Mouse (Mus musculus) heart, adult 9 months (tissue): ENCODE results near the gene Dppa5a.
"Not testable (repeated sequence)": the region's sequence is repeated elsewhere in the genome, so short reads cannot be mapped to it uniquely, and the experiment has no call there.

ENCODE experiments used
- DNase-seq, 2 experiments: peaks; one replicate each; pipeline ENCODE4 v3.0.0; 2022; ENCODE audit warnings: low spot score in 2 of 2

Gene Dppa5a

DNA sequence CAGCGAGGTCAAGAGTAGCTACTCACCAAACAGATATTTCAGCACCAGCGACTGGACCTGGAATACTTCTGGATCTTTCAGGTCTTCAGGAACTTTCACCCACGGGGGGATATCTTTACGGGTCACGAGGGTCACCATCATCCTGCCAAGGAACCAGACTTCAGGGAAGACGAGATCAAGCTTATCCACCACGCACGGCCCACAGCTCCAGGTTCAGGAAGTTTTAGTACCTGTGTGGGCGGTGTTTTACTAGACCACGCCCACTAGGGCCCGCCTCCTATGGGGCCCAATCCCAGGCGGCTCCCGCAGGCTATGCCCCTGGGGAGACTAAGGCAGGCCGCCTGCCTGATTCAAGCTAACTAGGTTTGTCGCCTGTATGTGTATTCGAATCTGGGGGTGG is at the start of gene Dppa5a:
Gene Dppa5a (minus strand): TSS at position 219 of the 400 bp plus-strand sequence.
- not testable (repeated sequence) for DNase-seq

- DNase-seq, result no peak
These were observed 33.6 kb upstream of the Dppa5a start for GRCm38 (mm10) chr9:78401596-78401995.

- no peak for DNase-seq
These were observed 32.6 kb upstream of the Dppa5a start for GRCm38 (mm10) chr9:78400570-78400969.

- no peak for DNase-seq
These were observed 28.5 kb upstream of the Dppa5a start for GRCm38 (mm10) chr9:78396517-78396916.

DNA sequence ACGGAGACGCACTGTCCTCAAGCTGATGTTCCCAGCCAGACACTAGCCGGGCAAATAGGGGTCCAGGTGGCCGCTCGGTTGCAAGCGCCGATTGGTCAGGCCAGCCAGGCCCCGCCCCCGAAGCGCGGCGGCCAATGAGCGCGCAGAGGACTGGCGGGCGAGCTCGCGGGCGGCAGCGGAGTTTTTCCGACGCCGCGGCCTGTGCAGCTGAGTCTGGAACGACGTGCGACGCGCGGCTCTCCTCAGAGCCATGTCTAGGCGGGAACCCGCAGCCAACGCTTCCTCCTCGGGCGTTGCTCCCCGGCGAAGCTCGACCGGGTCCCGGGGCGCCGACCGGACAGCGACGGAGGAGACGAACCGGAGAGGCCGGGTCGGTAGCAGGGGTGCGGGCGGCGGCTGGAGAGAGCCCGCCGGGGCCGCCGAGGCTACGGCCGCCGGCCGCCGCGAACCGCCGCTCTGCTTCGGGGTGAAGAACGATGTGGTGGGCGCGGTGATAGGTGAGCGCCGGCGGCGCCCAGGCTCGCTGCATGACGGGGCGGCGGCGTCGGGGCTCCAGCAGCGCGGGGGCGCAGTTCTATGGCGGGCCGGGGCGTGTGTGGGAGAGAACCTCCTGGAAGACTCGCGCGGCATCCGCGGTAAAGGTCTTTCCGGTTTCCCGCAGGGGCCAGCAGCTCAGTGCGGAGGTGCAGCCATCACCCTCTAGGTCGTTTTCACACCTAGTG is 27.8 kb upstream of the Dppa5a start, which contains the start of gene Ddx43:
Gene Ddx43 (plus strand): TSS at position 148 of the 722 bp plus-strand sequence.
- peak; percentile 2 to 3 for DNase-seq

DNA sequence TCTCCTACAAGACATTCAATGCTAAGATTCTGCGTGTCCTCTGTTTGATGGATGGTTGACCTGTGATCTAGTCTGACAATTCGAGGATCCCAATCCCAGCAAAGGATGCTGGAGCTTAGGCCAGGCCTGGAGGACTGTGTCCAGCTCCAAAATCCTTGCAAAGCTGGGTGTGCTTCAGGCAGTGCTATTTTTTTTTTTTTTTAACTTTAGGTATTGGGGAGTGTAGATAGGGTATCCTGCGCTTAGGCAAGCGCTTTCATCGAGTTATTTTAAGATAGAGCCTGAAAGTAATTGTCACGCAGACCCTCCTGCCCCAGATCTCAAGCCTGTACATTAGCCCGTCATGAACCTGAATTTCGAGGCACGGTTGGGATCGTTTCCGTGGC is 27.3 kb upstream of the Dppa5a start:
- DNase-seq, result no peak

- DNase-seq, result no peak
These were observed 26.6 kb upstream of the Dppa5a start for GRCm38 (mm10) chr9:78394602-78395001.

DNA sequence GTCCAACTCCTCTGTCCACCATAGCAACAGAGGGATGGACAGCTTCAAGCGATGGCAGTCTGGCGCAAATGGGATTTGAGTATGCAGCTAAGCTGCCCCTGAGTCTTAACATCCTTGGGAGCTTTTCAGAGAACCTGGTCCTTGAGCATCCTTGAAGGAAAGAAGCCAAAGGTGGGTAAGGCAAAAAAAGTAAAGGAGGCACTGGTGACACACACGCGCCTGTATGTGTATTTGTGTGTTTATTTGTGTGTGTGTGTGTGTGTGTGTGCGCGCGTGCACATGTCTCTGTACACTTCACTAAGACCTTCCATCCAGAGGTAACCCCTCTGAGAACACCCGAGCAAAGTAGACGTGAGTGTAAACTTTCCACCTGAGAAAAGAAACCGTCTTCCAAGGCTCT is 25.8 kb upstream of the Dppa5a start:
- DNase-seq, result no peak

- DNase-seq, result no peak
These were observed 22.0 kb upstream of the Dppa5a start for GRCm38 (mm10) chr9:78389981-78390380.

- no peak for DNase-seq
These were observed 19.0 kb upstream of the Dppa5a start for GRCm38 (mm10) chr9:78386947-78387346.

DNA sequence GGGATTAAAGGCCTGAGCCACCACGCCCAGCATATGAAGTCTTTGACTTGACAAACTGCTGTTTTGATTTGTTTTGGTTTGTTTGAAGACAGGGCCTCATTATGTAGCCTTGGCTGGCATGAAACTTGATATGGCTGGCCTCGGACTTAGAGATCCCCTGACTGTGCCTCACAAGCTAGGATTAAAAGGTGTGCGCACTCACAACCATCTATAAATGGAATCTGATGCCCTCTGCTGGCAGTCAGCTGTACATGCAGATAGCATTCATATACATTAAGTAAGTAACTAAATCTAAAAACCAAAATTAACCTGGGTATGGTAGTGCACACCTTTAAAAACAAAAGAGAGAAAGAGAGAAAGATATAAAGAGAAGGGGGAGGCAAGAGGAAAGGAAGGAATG is 17.9 kb upstream of the Dppa5a start:
- DNase-seq, result no peak

DNA sequence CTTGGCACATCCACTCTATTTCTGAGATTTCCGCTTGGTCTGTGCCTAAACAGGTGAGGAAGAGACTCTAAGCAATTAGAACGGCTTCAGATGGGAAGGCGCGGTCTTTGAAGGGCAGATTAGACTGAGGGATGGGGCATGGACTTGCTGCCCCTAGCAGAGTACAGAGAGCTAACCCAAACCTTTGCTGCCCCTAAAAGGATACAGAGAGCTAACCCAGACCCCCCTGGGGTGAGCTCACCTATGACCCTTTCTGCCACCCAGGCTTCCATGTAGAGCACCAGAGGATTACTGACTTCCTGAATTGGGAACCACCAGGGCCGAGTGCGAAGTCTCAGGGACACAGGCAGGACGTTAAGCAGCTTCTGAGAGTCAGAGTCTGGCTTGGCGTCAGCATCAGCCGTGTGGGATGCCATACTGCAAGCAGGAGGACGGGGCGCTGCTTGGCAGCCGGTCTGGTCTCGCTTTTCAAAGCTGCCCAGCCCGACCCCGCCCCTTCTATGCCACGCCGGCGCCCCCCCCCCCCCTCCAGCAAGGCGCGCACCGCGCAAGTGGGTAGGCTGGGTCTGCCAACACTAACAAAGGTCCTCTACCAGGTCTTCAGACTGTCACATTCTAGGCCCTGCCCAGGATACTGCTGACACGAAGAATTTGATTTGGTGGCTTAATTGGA is 10.3 kb upstream of the Dppa5a start, which contains the start of gene Ooep:
Gene Ooep (minus strand): TSS at position 613 of the 673 bp plus-strand sequence.
- no peak for DNase-seq

GRCm38 (mm10) chr9:78377546-78377945 is 9.6 kb upstream of the Dppa5a start:
- no peak for DNase-seq

DNA sequence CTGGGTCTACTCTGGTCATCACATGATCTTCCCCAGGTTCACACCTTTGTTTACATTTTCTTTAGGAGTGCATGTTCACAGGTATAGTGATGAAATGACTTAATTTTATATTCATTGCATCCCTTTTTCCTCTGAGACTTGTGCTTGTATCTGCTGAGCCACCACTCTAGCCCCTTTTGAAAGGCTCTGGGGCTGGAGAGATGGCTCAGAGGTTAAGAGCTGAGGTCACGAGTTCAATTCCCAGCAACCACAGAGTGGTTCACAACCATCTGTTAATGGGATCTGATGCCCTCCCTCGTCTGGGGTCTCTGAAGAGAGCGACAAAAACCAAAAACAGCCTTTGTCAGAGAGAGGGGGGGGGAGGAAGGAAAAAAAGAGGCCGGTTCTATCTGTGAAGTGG is 7.5 kb upstream of the Dppa5a start:
- DNase-seq, result no peak

DNA sequence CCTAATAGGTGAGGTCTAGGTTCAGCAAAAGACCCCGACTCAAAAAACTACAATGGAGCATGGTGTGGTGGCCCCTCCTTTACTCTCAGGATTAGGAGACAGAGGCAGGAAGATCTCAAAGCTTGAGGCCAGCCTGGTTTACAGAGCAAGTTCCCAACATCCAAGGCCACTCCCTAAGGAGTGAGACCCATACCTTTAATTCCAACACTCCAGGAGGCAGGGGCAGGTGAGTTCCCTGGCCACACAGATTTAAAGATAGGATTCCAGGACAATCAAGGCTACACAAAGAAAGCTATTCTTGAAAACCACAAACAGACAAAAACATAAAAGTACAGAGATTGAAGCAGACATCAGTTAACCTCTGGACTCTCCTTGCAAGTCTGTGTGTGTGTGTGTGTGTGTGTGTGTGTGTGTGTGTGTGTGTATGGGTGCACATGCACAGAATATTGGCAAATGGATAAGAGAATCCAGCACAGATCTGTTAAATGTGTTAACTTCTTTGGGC is 7.0 kb upstream of the Dppa5a start:
- no peak for DNase-seq

DNA sequence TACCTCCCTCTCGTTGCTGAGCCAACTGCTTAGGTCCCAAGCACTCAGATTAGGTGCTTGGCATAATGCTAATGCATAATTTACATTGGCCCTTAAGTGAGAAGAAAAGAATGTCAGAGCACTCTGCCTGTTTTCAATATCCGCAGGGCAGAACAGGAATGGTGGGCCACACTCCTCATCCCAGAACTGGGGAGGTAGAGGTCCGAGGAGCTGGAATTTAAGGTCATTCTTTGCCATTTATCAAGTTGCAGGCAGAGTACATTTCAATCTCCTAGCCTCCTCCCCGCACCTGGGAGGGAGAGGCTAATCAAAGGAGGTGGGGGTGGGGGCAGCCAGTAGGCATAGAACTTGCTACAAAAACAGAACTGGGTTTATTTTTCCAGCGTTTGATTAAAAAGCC is 6.4 kb upstream of the Dppa5a start:
- DNase-seq, result no peak

- DNase-seq, result no peak
These were observed 5.0 kb upstream of the Dppa5a start for GRCm38 (mm10) chr9:78372827-78373504.

DNA sequence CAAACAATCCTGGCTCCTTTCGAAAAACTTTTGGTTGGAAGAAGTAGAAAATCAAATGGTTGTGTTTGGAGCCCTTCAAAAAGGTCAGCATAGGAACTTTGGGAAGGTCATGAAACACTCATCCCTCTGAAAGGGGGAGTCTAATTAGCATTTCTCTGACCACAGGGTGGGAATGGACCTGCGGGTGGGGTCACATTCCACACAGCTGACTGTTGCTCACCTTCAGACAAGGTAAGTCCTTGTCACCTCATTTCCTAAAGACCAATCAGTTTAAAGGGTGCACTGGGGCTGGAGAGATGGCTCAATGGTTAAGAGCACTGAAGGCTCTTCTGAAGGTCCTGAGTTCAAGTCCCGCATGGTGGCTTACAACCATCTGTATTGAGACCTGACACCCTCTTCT is 3.5 kb upstream of the Dppa5a start:
- DNase-seq, result no peak

DNA sequence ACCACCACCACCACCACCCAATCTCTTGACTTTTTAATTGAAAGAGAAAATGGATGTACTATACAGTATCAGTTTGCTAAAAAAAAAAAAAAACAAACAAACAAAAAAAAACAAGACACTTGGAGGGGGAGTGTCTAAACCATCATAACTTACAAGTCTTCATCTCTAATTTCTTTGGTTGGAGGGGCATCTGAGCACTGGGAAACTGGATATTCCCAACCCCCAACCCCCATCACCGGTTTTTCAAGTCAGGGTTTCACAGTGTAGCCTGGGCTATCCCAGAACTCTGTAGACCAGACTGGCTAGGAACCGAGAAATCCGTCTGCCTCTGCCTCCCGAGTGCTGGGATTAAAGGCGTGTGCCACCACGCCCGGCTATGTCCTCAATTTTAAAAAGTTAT is 1.8 kb upstream of the Dppa5a start:
- no peak for DNase-seq

DNA sequence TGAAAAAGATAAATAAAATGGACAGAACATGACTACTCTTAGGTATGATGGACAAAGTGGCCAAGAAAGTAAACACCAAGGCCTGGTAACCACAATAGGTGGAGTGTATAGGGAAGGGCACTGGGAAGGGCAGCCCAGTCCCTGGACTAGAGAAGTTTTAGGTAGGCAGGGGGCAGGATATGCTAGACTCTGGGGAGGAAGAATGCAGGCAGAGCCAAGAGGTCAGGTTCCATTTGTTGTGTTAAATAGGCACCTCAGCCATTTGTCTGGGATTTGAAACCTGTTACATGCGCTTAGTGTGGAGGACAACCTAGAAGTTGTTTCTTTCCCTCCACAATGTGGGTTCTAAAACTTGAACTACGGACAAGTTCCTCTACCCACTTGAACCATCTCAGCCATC is 1.4 kb upstream of the Dppa5a start:
- no peak for DNase-seq

DNA sequence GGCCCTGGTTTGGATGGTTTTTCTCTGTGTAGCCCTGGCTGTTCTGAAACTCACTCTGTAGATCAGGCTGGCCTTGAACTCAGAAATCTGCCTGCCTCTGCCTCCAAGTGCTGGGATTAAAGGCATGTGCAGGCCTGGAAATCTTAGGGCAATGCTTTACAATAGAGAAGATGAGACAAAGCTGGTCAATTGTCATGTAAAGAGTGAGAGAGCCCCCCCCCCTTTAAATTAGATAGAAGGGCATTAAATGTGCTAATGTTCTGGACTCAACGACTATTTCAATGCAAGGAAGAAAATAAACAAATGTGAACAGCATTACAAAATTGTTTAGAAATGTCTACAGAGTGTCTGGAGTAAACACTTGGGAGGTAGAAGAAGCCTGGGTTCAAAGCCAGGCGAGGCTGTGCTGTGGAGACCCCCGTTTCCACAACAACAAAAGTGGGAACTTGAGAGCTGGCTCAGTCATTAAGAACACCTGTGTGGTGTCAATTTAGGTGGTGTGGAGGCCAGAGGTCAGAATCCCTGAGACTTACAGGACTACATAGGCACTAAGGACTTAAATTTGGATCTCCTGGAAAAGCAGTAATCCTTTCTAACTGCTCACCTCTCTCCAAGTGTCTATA is 805 bp upstream of the Dppa5a start:
- no peak for DNase-seq
